Mouse (Mus musculus): Measurements from ENCODE around the gene Car10.

Car10 gene

DNA sequence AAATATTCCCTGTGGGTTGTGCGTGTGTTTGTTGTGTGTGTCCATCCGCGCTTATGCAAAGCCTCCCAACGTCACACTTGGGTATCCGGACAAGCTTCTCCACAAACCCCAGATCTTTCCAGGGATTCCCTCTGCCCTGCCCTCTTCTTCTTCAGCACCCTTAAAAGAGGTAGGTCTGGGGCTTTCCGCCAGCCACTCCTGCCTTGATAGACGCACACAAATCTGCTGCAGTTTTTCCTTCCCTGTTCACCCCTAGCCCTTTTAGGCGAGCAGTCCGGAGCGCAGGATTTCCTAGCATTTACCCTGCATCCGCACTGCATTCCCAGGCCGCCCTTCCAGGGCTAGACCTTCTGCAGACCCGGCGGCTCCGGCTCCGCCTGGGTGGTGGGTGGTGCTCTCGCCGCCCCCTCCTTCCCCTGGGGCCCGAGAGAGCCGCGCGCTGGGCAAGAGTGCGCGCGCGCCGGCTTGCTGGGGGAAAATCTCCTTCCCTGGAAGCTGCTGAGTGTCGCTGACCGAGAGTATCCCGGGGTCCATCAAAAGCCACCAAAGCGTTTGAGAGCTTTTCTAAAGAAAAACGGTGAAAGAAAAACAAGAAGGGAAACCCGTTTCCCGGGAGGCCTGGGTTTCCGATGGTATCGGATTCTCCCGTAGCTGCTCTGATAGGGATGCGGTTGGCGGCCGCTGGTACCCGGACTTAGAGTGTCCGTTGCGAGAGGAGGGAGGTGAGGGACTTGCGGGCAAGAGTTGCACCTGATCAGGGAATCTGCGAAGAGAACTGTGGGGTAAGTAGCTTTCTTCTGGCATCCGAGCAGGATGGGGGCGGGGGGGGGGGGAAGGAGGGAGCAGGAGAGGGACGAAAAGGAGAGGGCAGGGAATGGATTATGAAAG lies at the start of gene Car10:
Gene Car10 (plus strand): TSS at position 88 of the 888 bp plus-strand sequence.
- no peak for DNase-seq (ENCODE audit: low spot score)

DNA sequence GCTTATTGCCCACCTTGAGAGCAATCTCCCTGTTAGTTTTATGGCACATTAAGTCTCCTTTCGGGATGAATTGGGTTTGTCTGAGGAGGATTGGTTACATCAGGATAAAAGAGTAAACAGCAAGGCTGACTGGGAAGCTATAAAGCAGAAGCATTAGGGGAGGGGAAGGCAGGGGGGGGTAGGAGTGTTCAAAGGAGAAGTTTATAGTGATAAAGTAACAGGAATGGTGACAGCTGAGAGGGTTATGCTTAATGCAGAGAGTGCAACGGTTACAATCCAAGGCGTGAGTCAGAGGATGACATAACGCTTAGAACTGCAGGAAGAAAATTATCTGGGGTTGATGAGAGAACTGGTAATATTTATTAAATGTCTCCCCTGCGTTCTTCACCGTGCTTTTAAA lies 32.8 kb upstream of the Car10 start:
- DNase-seq (ENCODE audit: low spot score), result no peak

DNA sequence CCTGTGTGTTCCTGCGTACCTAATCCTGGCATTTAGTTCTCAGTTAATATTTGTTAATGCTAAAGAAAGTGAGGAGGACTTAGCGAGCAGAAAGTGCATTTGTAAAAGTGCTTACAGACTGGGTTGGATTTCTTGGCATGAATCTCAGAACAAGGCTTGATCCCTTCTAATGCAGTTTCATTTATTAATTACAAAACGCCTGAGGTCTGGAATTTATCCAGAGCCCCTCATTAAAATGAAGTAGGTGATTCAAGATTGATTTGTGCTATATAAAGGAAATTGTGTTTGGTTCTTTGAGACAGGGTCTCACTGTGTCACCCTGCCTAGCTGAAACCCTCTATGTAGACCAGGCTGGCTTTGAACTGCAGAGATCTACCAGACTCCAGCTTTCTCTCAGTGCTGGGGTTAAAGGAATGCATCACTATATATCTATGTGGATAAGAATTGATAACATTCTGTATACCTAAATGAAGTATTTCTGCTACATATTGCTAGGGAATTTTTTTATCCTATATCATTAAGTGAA lies 32.1 kb upstream of the Car10 start:
- DNase-seq (ENCODE audit: low spot score), result no peak

DNA sequence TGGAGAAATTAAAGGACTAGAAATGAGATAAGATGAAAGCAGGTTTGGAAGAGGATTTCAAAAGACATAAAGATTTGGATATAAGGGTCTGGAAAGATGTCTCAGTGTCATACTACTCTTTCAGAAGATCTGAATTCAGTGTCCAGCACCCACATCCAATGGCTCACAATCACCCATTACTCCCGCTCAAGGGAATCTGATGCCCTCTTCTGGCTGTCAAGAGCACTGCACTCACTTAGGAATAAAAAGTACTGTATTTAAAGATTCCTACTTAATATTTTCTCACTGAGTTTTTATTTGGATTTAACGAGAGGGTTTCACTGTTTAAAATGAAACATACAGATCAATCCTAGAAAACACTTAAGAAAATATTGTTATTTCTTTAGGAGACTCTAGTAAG lies 2.2 kb upstream of the Car10 start:
- DNase-seq (ENCODE audit: low spot score), result no peak

DNA sequence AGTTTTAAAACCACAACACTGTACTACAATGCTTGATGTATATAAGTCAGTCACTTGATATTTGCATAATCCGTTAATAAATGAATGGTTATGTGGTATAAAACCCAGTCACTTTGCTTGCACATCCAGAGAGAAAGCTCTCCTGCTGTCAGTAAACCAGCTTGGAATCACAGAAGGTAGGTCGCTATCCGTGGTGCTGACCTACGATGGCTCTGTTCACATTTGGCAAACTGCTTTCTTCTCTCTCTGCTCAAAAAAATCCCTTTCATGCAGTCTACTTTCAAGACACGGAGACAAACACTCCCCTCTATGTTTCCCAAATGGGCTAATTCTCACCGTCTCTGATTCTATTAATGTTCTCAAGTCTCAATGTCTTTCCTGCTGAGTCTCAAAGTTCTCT lies 827 bp upstream of the Car10 start:
- no peak for DNase-seq (ENCODE audit: low spot score)

DNA sequence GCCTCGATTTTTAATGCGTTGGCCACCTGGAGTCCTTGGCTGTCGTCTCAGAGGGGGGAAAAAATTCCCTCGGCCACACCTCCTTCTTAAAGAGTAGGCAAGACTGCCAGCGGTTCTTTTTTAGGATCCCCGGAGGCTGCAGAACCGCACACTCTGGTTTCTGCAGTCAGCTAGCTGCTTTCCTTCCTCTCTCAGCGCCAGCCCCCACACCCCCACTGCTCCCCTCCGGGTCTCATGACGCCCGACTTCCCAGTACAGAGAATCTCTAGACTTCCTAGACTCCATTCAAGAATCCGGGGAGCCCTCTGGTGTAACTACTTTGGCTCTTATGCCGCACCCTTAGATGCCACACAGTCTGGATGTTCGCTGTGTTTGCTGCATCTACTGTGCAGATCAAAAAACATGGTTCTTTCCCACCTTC lies 387 bp upstream of the Car10 start:
- DNase-seq (ENCODE audit: low spot score), result no peak

DNA sequence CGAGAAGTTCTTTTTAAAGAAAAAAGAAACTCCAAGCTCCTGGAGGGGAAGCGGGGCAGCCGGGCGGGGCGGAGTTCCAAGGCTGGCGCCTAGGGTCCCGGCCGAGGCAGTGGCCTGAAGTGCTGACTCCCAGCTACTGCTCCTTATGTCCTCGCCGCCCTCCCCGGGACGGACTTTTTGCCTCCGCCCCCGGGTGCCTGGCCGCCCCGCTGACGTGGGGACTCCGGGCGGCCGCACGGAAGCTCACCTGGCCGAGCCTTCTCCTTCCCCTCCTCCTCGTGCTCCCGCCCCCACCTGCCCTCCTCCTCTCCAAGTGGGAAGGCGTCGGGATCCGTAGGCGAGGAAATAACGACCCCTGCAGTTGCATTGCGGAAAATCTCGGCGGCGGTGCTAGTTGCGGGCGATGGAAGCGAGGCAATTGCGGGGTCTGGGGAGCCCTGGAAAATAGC lies 1.1 kb downstream of the Car10 start:
- no peak for DNase-seq (ENCODE audit: low spot score)

DNA sequence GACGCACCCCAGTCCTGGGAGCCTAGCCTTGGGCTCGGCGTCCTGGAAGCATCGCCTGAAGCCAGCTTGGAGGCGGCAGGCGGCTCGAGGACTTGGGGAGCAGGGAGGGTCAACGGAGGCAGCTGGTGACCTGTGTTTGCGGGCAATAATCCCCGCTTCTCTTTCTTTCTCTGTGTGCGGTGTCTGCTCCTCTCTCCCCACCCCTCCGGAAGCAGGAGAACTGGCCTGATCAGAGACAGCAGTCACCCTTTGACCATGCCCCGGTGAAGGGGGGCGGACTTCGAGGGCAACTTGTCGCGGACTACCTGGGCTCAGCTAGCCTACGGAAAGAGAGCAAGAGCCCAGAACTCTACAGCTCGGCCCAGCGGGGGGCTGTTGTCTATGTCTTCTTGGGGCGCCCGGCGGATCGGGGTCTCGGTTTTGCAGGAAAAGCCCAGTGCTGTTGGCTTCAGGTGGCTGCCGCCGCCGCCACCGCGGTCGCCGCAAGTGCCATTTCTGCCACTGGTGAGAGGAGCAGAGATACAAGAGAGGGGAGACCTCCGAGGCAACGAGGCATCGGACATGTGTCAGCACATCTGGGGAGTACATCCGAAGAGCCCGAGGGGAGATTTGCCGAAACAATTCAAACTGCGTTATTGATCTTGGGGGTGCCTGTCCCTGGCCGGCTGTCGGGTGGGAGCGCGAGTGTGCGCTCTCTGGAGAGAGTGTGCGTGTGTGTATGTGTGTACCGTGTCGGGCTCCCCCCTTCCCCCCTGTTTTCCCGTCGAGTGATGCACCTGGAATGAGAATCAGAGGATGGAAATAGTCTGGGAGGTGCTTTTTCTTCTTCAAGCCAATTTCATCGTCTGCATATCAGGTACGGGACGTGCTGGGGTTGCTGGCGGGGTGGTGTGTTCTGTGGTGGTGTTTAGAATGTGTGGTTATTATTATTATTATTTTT lies 1.9 kb downstream of the Car10 start:
- no peak for DNase-seq (ENCODE audit: low spot score)

DNA sequence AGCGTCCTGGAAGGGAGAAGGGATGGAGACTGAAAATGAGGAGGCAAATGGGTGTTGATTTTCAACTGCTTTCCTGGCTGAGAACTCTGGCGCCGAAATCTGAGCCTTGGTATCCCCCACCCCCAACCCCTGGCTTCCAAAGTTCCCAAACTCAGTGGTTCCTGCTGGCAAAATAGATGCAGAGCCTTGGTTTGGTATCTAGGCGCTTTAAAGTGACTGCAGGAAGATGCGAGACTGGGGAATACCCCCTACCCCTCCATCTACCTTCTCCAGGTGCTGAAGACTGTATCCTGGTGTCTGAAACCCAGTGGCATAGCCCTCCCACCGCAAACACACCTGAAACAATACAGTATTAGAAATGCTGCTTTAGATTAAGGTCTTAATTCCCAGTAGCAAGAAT lies 2.8 kb downstream of the Car10 start:
- no peak for DNase-seq (ENCODE audit: low spot score)

DNA sequence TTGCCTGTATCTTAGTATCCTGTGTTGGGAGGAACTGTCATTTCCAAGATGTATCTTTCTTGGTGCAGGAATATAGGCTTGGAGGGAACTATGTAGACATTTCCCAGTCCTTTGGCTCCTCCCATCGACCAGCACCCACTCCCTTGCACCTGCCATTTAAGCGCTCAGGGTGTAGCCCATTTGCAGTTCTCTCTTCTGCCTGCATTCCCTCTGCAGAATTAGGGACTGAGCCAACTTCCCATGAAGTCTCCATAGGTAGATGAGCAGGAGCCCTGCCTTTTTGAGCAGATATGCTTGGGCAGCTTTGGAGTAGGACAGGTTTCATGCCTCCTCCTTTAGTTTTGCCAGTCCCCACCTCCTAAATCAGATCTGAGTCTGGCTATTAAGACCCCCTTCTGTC lies 3.3 kb downstream of the Car10 start:
- DNase-seq (ENCODE audit: low spot score), result no peak

DNA sequence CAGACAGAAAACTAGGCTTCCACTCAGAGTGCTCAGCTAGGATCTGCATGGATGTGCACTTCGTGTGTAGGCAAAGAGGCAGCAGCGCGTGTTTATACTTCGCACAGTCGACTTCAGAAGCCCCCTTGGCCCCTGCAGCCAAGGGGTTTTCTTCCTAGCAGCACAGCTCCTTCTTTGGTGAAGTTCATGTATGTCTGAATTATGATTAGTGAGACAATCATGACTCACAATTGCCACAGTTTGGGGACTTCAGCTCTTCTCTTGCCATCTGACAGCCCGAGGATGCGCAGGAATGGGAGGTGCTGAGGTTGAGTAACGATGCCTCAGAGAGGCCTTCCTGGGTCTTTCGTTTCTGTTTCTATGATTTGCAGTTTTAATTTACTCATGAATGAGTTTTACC lies 4.5 kb downstream of the Car10 start:
- DNase-seq (ENCODE audit: low spot score), result no peak

DNA sequence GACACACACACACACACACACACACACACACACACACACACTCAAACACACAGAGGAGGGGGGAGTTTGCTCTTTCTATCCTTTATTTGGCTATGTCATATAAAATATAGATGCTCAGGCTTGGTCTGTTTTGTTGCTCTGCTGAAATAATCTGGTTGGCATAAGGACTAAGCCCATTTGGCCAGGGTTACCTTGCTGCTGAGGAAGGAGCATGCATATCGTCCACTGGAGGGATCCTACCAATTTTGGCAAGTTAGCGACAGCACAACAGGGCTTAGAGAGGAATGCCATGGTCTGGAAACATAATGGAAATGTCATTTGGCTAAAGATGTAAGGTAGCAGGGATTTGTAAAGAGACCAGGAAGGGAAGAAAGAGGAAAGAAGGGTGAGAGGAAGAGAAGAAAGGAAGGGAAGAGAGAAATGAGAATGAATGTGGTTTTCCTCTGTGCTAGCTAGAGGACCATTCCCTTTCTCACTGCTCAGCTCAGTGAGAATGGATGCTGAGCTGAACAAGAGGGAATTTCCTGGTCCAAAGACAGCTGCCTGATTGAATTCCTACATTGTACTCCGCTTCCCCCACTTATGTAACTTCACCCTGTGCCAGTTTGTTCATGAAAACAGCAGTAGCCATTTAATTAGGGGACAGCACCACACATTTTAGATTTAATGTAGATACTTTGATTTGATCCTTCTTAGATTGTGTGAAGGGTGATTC lies 5.4 kb downstream of the Car10 start:
- DNase-seq (ENCODE audit: low spot score), result no peak

DNA sequence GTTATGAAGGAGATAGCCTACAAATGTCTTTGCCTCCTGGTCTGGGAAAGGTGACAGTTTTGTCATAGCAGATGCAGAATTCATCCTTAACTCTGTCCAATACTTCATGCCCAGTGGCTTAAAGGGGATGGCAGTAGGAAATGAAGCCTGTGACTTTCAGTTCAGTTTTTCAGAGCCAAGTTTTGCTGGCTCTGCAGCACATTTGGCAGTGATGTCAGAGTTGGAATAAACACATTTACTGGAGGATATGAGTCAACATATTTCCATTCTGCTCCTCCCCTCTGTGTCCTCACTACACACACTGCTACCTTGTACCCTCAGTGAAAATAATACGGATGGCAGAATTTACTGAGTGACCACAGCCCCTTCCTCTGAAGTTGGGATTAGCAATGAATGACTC lies 11.6 kb downstream of the Car10 start:
- DNase-seq (ENCODE audit: low spot score), result no peak

DNA sequence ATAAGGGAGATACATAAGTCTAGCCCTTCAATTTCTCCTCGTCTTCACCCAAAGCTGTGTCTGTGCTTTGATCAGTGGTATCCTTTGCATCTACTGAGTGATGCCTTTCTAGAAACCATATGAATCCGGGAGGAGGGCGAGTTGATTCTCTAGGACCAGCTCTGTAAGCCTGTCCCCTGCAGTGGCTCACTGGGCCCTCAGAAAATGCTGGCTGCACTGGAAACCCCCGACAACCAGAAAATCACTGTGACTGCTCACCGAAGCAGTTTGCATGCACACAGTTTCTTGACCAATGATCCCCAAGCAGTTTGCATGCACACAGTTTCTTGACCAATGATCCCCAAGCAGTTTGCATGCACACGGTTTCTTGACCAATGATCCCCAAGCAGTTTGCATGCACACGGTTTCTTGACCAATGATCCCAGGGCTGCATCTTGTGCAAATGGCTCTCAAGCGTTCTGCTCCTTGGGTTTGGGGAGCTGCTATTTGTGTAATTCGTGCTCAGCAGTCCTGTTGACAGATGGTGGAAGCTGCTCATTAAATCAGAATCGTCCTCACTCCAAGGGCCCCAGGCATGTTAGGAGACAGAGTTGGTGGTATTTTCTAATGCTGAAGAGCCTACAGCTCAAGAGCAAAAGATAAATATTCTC lies 23.1 kb downstream of the Car10 start:
- no peak for DNase-seq (ENCODE audit: low spot score)

DNA sequence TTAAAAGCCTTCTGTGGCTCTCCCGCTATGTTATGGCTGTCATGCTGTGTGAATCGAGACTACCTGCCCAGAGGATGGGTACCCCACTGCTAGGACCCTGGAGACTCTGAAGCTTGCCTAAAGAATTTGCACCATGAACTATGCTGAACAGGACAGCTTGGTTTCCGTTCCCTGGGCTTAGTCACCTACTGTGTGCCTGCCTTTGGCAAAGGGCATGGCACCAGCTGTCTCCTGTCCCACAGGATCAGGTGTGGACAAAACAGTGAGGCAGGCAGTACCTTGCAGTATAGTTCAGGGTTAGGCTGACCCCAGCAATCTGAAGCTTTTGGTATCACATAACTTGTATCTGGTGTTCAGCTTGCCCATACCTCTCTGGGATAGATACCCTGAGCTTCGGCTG lies 25.9 kb downstream of the Car10 start:
- DNase-seq (ENCODE audit: low spot score), result no peak

DNA sequence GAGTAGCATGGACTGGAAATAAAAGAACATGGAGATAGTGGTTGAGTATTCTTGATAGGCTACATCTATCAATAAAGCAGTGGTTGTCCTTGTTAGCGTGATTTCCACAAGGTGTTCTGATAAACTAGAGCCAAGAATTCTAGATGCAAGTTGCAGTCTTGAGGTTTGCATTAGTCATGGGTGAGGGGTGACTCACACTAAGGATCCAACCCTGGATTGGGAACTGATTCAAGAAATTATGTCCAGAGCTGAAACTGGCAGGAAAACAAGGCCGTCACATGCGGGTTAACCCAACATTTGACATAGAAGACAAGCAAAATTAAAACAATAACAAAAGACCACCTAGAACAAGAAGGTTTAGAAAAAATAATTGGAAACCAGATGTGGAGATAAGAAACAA lies 28.6 kb downstream of the Car10 start:
- no peak for DNase-seq (ENCODE audit: low spot score)

DNA sequence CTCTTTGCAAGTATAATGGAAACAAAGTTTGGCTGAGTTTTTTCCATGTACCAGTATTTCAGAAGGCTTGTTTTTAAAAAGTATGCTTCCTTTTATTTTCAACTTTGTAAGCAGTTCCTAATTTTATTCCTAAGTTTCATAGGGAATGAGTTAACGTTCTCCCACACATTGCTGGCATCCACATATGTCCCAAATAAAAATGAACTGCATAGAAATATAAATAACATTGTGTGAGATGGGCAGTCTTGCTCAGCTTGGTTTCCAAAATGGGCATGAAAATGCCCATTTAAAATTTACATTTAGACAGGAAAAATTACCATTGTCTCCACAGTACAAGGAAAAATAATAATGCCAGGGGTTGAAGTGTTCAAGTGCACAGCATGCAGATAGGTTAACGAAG lies 30.7 kb downstream of the Car10 start:
- DNase-seq (ENCODE audit: low spot score), result no peak

DNA sequence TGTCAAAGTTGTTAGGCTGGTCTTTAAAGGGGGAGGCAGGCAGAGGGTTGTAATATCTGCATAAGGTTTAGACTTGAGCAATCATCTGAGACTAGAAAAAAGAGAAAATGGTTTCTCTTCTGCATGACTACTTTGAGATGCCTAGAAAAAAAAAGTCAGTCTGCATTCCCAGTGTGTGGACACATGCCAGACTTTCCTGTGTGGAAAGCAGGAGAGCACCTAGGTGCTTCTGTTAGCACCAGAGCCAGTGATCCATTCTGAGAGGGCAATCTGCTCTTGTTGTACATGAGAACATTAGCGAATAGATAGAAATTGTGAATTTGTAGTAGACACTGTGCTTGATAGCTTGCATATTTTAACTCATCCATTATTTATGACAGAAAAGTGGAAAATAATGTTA lies 40.0 kb downstream of the Car10 start:
- no peak for DNase-seq (ENCODE audit: low spot score)

DNA sequence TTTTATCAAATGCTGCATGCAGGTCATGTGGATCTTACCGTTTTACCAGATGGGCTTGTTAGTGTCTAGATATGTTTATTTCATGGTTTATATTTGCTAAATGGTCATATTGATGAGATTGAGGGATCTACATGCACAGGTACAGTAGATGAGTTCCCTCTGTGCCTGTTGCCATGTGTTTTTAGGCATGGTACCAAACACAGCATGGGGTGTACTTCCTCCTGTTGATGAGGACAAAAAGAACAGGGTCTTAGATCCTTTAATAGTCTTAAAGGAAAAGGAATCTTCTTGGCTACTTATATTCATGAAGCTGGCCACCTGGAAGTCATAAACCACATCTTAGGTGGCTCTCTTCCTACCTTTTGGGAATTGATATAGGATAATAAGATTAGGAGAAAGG lies 43.9 kb downstream of the Car10 start:
- no peak for DNase-seq (ENCODE audit: low spot score)

DNA sequence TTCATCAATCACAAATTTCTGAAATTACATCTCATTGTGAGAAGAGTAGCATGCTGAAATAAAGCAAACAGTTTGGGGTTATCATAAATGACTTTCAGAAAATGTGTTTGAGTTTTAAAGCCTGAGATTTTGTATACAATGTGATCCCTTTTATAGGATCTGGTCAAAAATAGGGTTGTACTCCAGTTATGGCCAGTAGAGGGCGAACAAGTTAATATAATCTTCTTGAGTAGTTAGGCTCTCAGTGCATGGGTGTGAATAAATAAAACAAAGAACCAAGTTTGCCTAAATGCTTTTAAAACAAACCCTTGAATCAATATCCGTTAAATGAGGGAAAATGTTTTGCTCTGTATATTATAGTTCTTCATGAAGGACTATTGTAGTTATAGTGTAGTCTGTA lies 46.7 kb downstream of the Car10 start:
- peak; percentile 6 for DNase-seq (ENCODE audit: low spot score)

DNA sequence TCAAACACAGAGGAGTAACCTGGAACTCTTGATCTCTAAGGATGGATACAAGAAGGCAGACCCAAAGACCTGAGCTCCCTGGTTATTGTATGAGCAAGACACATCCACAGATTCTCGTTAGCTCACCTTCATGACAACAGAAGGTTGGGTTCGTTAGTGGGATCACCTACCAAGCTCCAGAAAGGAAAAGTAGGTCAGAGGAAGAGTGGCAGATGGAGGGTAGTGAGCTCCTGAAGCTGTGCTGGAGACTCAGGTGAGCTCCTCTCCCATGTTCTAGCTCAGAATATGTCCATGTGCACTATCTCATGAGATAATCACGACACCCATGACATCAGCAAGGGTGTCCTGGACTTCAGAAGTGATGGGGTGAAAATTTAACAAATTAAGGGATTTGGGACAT lies 57.1 kb downstream of the Car10 start:
- DNase-seq (ENCODE audit: low spot score), result no peak

DNA sequence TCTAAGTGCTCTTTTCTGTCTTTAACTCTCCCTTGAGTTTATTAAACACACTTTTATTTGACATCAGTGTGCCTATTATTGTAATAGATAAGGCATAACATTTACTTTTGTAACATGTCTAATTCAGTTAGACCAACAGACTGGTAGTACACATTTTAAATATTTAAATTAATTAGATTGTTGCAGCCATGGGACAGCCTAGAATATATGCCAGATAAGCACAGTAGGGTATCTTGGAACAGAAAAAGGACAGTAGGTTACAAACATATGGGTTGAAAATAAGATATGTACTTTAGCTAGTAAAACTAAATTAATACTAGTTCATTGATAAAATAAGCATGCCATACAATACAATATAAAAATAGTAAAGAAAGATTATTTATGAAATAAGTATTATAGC lies 74.6 kb downstream of the Car10 start:
- no peak for DNase-seq (ENCODE audit: low spot score)
